Mouse (Mus musculus): ENCODE data around the gene Nckap5. TPM values are rescaled to one million over a fixed set of nuclear protein-coding genes. Genes with fewer than 3 reads are reported as not detected.
A peak's percentile ranks its signal among the peaks of the same experiment; 100 is the strongest.

Nckap5 gene
- total RNA-seq, 2 experiments from 2014 or later: not detected

DNA sequence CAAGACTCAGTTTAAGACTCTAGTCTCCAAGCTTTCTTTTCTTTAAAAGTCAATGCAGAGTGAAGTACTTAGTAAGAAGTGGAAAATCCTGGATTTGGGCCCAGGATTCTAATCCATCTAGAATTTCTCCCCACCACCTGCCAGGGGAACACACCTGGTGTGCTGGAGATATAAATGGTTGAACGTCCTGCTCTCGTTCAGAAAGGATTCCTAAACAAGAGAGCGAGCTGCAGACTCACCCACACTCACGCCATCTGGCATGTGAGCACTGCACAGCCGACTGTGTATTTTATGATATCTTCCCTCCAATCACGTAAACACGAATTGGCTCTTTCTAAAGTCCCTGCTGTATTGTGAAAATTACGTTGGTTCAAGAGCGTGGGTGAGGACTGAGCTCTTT, 885.5 kb downstream of the Nckap5 start:
- no peak for ATAC-seq (replicated peaks; ENCODE audit: poor library complexity, severe bottlenecking)

DNA sequence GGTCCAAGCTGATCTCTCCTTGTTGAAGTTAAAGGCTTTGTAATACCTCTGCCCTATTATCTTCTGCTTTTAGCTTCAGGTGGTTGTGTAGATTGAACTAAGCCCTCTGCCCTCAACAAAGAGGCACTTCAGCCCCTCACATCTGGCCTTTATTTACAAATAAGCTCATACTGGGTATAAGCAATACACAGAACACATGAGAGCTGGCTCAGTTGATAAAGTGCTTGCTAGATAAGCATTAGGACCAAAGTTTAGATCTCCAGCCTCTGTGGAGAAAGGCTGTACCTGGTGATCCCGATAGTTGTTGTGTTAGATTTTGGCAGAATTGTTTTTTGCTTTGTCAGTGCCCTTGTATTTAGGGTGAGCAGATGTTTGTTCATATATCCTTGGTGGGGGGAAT, 887.3 kb downstream of the Nckap5 start:
- ATAC-seq (replicated peaks; ENCODE audit: poor library complexity, severe bottlenecking): no peak

DNA sequence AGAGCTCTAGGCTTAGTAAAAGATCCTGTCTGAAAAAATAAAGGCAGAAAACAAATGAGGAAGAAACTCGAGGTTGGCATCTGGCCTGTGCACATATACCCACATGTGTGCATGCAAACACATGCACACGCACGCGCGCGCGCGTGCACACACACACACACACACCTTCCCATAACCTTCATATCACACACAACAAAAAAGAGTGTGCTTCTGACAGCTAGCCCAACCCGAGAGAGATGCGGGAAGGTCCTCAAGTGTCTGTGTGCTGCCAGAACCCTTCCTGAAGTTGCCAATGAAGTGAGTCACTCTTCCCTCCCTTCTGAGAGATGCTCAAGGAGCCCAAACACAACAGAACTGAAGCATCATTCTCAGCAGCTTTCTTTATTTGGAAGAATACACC, 905.1 kb downstream of the Nckap5 start:
- ATAC-seq (replicated peaks; ENCODE audit: poor library complexity, severe bottlenecking): no peak

GRCm38 (mm10) chr1:125923062-125923461, 907.5 kb downstream of the Nckap5 start:
- ATAC-seq (replicated peaks; ENCODE audit: poor library complexity, severe bottlenecking): no peak

DNA sequence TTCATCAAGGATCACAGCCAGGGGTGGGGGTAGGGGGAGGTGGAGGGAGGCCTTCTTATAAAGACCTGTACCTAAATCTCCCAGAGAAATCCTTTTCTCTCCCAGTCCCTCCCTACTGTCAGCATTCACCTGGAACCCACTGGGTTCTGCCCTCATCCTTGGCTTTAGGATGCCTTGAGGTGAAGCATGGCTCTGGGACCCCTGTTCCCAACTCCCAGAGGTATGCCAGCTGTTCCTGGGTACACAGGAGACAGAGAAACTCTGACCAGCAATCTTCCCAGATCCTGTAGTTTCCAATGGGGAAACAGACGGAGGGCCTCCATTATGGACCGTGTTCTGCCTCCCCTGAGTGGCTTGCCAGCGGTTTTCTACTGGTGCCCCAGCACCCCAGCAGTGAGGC, 909.9 kb downstream of the Nckap5 start:
- ATAC-seq (replicated peaks; ENCODE audit: poor library complexity, severe bottlenecking): no peak

DNA sequence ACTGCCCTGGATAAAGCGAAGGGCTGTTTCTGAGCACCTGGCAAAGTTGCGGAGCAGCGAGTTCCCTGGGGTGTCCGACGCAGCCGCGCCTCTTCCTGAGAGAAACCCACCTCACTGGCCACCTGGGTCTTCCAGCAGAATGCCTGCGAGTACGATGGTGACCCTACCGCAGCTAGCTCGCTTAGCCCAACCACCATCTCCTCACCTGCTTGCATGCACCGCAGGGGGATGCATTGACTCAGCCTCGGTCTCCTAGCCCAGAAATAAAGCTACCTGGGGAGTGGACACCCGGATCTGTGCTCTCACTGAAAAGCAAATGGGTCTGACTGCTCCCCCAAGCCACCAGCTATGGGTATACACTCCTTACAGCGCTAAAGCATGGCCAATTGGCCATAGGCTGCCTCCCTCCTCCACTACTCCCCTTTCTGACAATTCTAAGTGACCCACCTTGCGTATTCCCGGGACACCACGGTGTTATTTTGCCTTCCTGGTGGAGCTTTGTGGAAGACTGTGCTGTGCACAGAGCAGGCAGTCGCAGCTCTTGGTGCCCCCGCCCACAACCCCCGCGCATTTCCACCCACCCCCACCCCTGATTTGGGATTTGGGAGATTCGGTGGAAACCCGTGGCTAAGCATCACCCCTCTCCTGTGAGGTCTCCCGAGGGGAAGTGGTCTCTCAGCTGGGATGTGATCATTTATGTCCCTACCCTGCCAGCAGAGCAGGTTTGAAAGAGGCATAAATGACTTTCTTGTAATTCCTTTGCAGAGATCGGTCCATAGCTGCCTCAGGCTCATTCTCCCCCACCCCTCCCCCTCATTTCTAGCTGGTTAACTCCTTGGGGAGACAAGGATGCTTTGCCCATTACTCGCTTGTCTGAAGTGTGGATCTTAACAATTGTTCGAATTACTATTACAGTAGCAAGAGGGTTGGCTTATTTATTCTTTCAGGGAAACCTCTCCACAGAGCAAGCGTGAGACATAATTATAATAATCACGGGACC, 917.7 kb downstream of the Nckap5 start, which contains the start of gene Lypd1:
Gene Lypd1 (minus strand): TSS at position 501 of the 1,000 bp plus-strand sequence.
- no peak for ATAC-seq (replicated peaks; ENCODE audit: poor library complexity, severe bottlenecking)

GRCm38 (mm10) chr1:125911901-125912445, 918.6 kb downstream of the Nckap5 start:
- peak; percentile 35 for ATAC-seq (replicated peaks; ENCODE audit: poor library complexity, severe bottlenecking)

GRCm38 (mm10) chr1:125911337-125911900, 919.2 kb downstream of the Nckap5 start:
- ATAC-seq (replicated peaks; ENCODE audit: poor library complexity, severe bottlenecking): no peak

- no peak for ATAC-seq (replicated peaks; ENCODE audit: poor library complexity, severe bottlenecking)
These were observed 919.7 kb downstream of the Nckap5 start for GRCm38 (mm10) chr1:125910871-125911265.

DNA sequence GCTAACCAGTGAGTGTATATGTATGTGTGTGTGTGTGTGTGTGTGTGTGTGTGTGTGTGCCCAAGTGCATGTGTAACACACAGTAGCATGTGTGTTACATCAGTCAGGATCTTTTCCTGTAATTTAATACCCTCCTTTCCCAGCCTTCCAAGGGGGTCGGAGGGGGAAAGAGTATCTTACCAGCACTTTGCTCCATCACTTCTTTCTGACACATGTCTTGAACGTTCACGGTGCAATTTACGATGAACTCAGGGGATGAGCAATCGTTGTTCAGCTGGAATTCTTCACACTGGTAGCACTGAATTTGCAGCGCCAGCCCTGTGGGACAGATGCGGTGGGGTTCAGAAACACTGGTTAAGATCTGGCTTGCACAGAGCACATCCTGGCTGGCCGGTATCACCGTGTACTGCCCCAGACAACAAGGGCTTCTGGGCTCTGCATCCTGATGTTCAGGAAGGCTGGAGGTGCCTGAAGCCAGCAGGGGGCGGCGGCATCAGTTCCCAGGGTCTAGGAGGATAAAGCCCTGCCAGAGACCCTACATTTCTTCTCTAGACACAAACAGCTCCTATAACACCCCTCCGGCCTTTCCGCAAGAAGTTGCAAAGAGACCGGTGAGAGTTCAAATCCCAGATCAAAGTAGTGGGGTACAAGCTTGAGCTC, 920.3 kb downstream of the Nckap5 start:
- ATAC-seq (replicated peaks; ENCODE audit: poor library complexity, severe bottlenecking): no peak

DNA sequence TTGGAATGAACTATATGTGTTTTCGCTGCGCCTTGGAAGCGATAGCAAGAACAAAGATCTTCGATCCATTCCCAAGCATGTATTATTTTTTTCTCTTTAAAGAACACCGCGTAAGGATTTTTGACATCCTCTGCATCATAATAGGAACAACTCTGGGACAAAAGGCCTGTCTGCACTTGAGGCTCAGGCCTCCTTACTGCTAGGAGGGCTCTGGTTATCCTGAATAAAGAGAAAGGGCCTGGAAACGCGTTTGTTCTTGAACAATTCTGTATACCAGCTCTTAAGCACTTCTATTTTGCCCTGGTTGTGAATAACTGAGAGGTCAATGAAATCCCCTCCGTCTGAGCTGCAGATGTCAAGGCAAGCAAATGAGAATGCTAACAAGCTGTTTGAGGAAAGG, 937.4 kb downstream of the Nckap5 start:
- no peak for ATAC-seq (replicated peaks; ENCODE audit: poor library complexity, severe bottlenecking)

GRCm38 (mm10) chr1:125870056-125870455, 960.5 kb downstream of the Nckap5 start:
- no peak for ATAC-seq (replicated peaks; ENCODE audit: poor library complexity, severe bottlenecking)

All from granulocyte monocyte progenitor cell, adult 5-6 weeks (primary cell).